Mouse (Mus musculus): ENCODE measurements around the gene Chn1.

Chn1 gene

DNA sequence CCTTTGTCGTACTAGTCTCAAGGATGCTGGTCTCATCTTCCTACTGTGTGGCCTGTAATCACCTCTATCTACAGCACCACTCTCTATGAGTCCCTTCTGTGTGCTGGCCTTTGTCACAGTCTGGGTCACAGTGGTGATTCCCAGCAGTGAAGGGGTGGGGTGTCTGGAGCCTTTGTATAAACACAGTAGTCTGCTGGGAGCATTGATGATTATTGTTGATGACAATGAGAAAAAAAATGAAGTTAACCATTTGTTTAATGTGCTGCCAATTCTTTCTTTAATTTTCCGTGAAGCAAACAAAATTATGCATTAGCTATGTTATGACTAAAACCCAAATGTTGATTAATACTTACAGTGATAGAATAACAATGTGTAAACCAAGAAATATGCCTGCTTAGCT, 186.2 kb downstream of the Chn1 start:
- DNase-seq = no peak

DNA sequence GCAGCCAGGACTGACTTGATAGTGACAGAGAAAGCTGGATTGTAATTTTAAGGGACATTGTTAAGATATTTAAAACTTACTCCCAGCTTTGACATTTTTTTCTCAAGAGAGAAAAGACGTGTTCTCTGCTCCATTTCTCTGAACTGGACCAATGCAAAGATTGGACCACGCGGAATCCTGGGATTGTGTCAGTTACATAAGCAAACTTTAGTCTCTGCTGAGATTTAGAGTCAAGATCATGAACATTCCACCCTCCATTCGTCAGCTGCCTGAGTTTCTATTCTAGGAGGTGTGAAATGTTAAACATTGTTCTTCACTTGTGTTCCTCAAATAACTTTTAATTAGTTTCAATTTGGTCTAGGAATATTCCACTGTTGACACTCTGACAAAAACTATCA, 188.0 kb downstream of the Chn1 start:
- no peak for DNase-seq

DNA sequence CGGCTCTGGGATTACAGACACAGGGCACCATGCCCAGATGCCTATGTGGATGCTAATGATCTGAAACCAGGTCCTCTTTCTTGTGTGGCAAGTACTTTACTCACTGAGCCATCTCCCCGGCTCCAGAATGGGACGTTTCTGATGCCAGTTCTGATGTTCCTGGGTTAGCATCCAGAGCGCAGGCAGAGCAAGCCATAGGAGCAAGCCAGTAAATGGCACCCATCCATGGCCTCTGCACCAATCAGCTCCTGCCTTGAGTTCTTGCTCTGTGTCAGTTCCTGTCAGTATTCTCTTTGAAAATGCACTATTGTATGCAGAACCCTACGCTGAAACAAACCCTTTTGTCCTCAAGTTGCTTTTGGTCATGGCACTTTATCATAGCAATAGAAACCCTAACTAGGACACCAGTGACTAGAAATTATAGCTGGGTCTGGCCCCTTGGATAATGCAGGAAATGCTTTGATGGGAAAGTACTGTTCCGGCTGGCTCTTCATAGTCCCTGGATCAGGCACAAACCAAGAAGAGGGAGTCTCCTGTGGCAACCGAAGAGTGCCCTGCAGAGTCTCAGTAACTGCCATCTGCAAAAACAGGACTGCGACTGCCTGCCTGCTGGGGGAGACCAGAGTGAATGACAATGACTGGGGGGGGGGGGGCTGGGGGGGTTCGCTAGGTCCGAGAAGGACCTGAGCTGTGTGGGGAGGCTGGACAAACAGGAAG, 188.6 kb downstream of the Chn1 start:
- no peak for DNase-seq

DNA sequence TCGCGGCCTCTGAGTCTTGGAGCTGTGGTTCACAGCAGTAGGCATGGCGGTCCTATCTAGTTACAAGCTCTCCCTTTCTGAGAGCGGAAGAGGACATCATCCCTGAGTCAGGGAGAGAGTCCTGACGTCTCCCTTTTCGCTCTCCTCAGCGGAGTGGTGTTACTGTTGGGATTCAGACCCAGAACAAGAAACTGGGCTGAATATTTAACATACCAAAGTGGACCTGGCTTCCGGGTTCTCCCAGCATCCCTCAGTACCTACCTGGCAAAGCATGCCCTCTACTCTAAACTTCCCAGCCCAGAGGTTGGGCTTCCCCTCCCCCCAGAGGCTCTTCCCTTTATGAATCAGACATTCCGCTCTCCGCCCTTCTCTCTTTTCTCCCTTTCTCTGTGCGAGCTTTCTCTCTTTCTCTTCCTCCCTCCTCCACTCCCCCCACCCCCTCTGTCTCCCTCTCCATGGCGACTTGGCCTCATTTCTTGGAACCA, 189.8 kb downstream of the Chn1 start:
- DNase-seq = no peak

DNA sequence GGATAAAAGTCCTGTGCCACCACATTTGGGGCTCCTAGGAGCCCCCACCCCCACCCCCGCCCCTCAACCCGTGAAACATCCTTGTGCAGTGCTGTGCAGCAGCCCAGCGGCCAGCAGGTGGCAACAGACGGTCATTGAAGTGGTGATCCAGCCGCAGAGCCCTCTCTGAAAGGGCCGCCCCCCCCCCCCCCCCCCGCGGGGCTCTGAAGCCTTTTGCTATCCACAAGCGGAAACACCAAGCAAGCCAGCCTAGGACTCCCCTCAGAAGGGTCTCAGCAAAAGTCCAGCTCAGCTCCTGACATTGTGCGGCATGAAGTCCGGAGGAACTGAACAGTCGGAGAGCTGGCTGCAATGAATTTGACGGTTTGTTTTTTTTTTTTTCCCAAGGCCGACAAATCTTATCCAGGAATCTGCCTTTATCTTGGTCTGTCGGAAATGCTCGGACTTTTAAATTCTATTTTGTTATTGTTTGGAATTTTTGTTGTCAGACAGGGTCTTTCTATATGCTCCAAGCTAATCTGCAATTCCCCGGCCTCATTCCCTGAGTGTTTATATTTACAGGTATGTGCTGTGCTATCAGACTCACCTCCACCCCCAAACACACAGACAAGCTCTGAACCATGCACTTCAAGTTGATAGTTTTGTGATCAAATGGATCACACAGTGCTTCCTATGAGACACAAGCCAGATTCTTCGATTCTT, 190.3 kb downstream of the Chn1 start:
- peak; percentile 63 for DNase-seq

DNA sequence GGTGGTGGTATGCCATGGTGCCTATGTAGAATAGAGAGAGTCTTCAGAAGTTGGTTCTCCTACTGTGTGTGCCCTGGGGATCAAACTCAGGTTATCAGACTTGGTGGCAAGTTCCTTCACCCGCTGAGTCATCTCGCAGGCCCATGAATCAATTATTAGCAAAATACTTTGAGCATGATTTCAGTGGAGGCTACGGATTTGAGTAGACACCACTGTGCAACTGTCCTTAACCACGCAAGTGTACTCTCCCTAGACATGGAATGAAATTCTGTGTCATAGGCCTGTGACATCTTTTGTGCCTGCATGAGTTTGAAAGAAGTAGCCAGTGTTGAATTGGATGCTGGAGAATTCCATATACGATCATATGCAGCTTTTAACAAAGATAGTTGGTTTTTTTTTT, 194.4 kb downstream of the Chn1 start:
- no peak for DNase-seq

GRCm38 (mm10) chr2:73580166-73580565, 195.0 kb downstream of the Chn1 start, which contains the start of gene Chrna1:
Gene Chrna1 (minus strand): TSS chr2:73580338.
- DNase-seq = no peak

DNA sequence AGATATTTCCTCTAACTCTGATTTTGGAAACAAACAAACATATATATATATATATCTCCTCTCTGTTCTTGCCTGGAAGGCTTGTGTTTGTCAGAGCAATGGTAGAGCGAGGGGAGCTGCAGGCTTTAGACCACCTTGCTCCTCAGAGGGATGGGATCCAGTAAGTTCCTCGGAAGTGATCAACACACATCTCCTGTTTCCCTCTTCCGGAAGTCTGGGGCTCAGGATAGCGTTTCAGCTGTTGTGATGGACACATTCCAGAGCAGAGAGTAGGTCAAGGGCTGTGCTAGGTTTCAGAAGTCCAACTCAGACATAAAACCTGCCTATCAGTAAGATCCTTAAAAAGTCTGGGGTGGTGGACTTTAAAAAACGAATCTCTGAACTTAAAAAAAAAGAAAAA, 196.0 kb downstream of the Chn1 start:
- DNase-seq = no peak

DNA sequence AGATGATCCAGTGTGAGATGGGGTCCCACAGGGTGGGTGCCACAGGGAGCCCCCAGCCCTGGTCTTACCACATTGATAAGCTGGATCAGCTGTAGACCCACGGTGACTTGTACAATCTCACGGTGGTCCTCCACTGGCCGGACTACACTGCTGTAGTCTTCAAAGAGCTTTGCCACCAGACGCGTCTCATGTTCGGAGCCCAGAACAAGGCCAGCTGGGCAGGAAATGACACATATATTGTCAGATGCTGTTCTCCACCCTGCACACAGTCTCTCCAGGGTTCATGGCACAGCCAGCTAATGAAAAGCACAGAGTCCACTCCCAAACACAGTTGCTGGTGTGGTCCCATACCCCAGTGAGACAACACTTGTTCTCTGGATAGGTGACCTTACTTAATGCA, 200.7 kb downstream of the Chn1 start:
- no peak for DNase-seq

DNA sequence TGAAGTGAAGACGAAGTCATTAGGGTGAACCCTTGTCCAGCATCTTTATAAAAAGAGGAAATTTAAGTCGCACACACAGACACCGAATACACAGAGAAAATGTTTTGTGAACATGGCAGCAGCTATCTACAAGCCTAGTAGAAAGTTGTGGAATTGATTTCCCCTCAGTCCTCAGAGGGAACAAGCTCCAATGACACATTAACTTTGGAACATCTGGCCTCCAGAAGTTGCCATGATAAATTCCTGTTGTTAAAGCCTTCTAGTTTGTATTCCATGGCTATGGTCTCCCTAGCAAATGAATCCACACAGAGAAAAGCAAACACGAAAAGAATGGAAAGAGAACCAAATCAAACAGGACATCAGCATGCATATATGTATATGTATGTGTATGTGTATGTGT, 201.6 kb downstream of the Chn1 start:
- no peak for DNase-seq

DNA sequence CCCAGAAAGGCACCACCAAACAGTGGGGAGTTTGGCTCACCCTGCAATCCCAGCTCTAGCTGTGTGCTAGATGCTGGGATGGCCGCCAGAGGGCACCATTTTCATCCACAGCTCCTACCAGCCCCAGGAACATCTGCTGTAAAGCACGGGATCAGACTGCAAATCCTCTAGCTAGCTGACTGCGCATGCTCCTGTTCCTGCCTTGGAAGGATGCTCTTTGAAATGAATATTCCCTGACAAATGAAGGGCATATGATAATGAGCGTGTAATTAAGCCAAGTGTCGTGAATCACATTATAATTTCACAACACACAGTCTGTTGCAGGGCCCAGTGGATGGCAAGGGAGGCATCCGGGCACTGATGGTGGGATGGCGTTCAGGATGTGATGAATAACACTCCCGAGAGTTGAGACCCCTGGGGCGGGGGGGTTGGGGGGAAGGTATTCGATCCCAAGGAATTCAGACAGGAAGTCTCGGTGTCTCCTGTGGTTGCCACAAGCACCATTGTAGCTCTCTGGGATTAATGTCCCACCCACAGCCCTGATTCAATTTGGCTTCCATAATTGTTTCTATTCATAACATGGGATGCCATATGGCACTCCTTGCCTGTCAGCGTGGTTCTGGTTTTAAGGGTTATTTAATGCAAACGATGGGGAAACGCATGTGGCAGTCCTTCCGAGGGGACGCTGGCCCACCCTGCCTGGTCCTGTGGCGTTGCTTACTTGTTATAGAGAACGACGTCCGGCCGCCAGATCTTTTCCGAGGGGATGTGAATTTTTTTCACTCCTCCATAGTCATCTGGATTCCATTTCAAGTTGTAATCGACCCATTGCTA, 202.4 kb downstream of the Chn1 start:
- peak; percentile 53 for DNase-seq

- DNase-seq = no peak
Observed at GRCm38 (mm10) chr2:73571901-73572300, 203.2 kb downstream of the Chn1 start.

- DNase-seq = no peak
Observed at GRCm38 (mm10) chr2:73571304-73571703, 203.8 kb downstream of the Chn1 start.

DNA sequence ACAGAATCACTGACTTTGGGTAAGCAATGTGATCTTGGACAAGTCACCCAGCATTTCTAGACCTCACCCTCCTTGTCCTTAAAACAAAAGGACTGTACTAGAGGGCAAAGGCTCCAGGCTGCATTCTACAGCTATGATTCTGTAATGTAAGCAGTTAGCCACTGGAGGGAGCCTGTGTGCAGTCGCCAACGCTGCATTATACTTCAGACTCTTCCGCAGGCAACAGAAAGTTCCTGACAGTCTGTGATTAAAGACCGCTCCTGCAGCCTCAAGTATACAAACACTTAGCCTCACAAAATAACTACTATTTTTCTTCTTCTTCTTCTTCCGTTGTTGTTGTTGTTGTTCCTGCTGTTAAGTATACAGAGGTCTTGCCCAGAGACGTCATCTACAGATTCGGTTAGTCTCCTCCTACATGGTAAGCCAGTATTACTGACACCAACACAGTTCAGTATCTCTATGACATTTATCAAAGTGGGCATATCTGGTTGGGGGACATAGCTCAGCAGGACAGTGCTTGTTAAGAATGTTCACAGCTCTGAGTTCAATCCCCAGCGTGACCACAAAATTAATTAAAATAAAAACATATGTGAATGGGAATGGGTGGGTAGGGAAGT, 208.0 kb downstream of the Chn1 start:
- DNase-seq = peak; percentile 70

GRCm38 (mm10) chr2:73566162-73566561, 209.0 kb downstream of the Chn1 start:
- peak; percentile 56 for DNase-seq

- peak; percentile 22 for DNase-seq
Observed at GRCm38 (mm10) chr2:73563690-73564089, 211.5 kb downstream of the Chn1 start.

DNA sequence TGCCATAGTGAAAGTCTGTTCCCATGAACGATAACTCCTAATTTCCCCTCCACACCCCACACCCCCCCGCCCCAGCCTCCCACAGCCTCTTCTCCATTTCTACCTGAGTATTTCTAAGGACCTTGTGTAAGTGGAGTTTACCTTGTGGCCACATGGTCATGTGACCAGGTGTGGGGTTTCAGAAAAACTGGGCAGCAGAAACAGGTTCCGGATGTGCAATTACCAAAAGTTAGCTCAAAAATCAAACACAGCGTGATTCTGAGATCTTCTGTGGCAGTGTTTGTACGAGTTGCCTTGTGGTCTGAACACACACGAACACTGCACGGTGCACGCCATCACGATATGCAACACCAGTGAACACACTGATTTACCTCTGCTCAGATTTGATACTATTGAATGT, 212.5 kb downstream of the Chn1 start:
- DNase-seq = no peak

- DNase-seq = peak; percentile 49
Observed at GRCm38 (mm10) chr2:73561665-73562063, 213.5 kb downstream of the Chn1 start.

DNA sequence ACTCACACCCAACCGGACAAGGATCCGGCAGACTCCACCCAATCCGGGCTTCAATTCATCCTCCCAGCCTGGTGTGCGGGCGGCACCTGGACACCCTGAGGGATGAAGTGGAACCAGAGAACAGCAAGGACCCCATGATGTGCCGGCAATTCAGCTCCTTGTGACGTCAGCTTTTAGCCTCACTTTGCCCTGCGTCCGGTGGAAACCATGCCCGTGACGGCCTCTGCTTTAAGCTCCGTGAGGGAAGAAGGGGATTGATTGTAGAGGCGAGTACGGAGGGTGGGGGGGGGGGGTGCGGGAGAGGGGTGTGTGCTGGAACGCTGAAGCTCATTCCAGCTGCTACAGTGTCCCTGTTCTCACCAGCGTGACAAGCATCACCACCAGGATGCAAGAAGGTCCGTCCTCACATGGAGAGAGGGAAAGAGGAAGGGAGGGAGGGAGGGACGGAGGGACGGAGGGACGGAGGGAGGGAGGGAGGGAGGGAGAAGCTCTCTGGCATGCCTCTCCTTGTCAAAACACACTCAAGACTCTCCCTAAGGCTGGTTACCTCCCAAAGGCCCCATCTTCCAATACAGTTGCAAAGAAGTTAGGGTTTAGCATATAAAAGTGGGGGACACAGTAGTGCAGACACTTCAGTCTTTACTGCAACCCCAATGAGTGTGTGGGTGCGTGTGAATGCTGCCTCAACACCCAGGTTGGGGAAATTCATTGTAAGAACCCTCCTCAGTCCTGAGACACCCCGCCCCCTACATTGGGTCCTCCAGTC, 214.1 kb downstream of the Chn1 start:
- DNase-seq = no peak
